Mouse (Mus musculus): ENCODE measurements around the gene Kctd7. TPM values are rescaled to one million over a fixed set of nuclear protein-coding genes. Genes with fewer than 3 reads are reported as not detected.

The Kctd7 gene
- polyA plus RNA-seq, 1 experiment from 2014 or later = 4.8 TPM

DNA sequence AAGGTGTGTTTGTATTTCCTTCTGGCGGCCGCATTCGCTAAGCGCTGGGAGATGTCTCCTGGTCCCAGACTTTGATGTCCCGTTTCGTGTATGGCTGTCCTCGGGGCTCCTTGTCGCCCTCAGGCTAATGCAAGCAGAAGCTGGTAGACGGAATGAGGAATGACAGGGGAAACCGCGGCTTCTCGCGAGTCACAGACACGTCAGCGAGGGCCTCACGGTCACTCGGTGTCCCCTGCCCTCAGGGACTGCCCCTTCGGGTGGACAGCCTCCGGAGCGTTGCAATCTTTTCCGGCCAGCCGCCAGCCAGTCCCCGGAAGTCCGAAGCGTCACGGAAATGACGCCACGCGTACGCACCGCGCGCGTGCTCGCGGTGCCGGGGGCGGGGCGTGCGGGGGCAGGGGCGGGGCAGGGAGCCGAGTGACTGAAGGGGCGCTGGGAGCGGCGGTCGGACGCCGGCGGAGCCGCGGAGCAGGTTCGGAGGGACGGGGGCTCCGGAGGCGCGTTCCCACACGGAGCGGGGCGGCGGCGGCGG is 26.8 kb downstream of the Kctd7 start, which contains the start of gene Rabgef1:
TSS of gene Rabgef1 (plus strand) at position 376 of the 532 bp plus-strand sequence.
- Histone ChIP-seq H3K36me3 (no peaks in the 10 kb centered on the region), H3K4me1 (replicated peaks) (peaks cover 35% of the 10 kb centered on the region), H3K4me3 (peak within 1 kb of the TSS; percentile 94), H3K4me2 (peak within 1 kb of the TSS; percentile 80), H3K27ac (ENCODE audit: poor library complexity, severe bottlenecking) (peak within 1 kb of the TSS; percentile 98), H3K9me3 (replicated peaks) (no peaks in the 10 kb centered on the region), H3K9ac (peak within 1 kb of the TSS; percentile 89), H3K27me3 (replicated peaks) (no peaks in the 10 kb centered on the region)
- ATAC-seq (ENCODE audit: insufficient number of reproducible peaks, low FRiP score) = peak; percentile 94
- under 1% methylated on average over 55 of the region's 62 CpGs for WGBS

DNA sequence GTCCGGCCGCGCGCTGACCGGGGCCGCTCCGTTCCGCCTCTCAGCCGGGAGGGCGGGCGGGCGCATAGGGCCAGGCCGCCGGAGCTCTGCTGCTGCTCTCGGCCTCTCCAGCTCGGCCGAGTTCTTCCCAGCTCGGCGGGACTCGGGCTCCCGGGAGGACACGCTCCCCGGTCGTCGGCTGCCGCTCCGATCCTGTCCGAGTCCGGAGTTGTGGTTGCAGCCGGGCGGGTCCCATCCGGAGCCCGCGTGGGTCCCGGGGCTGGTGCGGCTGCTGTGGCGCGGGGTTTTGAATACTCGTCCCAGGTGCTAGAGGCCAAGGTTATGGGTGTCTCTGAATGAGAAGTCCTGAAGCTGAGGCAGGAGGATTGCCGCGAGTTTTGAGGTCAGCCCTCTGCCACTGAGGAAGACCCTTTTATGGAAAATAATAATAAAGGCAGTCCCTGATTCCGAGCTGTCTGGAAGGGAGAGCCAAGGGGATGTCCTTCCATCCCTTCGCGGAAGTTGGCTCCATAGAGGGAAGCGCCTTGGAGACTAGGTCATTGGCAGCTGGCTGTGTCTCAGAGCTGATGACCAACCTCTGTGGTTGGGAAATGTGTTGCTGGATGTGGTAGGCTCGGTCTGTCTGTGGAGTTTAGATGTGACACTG is 27.4 kb downstream of the Kctd7 start:
- Histone ChIP-seq H3K27me3 (replicated peaks) (no peaks in the 10 kb centered on the region), H3K36me3 (no peaks in the 10 kb centered on the region), H3K9ac (peak overlapping the region; percentile 89), H3K4me3 (peak overlapping the region; percentile 94), H3K4me1 (replicated peaks) (peaks cover 35% of the 10 kb centered on the region), H3K27ac (ENCODE audit: poor library complexity, severe bottlenecking) (peak overlapping the region; percentile 98), H3K4me2 (peak overlapping the region; percentile 80), H3K9me3 (replicated peaks) (no peaks in the 10 kb centered on the region)
- under 1% methylated on average over 35 of the region's 46 CpGs for WGBS
- ATAC-seq (ENCODE audit: insufficient number of reproducible peaks, low FRiP score) = no peak

DNA sequence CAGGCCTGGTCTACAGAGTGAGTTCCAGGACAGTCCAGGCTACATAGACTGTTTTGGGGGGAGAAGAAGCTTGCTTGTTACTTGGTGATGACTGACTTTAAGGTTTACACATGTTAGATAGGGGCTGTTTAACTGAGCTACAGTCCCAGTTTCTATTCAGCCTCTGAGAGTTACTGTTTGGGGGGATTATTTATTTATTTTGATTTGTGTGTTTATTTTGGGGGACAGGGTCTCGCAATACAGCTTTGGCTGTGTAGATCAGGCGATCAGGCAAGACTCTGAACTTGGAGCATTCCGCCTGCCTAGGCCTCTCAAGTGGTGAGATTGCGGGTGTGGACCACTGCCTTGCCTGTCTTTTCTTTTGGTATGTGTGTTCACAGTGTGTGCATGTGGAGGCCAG is 28.4 kb downstream of the Kctd7 start:
- peak overlapping the region; percentile 89 for H3K9ac ChIP-seq

DNA sequence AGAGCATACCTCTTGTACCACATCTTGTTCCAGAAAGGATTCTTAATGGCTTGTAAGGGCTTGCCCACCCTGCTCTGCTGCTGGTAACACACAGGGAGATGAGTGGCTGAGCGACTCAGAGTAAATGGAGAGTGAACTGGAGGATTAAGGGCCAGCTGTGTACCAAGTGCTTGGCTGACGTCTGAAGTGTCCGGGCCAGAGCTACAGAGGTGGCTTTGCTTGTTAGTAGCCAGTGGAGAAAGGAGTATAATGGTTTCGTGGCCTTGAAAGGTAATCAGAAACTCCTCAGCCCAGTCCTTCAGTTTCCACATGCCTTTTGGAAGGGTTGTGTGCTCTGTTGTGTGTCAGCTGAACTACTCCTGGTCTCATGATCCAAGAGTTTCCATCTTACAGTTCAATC is 33.2 kb downstream of the Kctd7 start:
- H3K36me3 ChIP-seq = no peaks in the 10 kb centered on the region
- H3K27me3 ChIP-seq (replicated peaks) = no peaks in the 10 kb centered on the region
- peaks cover 40% of the 10 kb centered on the region for H3K4me1 ChIP-seq (replicated peaks)
- H3K9me3 ChIP-seq (replicated peaks) = no peaks in the 10 kb centered on the region
- no peak overlapping the region for H3K9ac ChIP-seq
- H3K4me2 ChIP-seq = no peak overlapping the region
- no peak overlapping the region for H3K4me3 ChIP-seq
- no peak overlapping the region for H3K27ac ChIP-seq (ENCODE audit: poor library complexity, severe bottlenecking)
- WGBS = 51% methylated on average over 4 of the region's 4 CpGs
- no peak for ATAC-seq (ENCODE audit: insufficient number of reproducible peaks, low FRiP score)

More for the DNA sequence above, 28.4 kb downstream of the Kctd7 start:
- Histone ChIP-seq H3K4me1 (replicated peaks) (peaks cover 39% of the 10 kb centered on the region), H3K27me3 (replicated peaks) (no peaks in the 10 kb centered on the region), H3K4me2 (peak overlapping the region; percentile 80), H3K4me3 (peak overlapping the region; percentile 94; the same call in 1 of the 2 replicates), H3K36me3 (no peaks in the 10 kb centered on the region), H3K27ac (ENCODE audit: poor library complexity, severe bottlenecking) (no peak overlapping the region), H3K9me3 (replicated peaks) (no peaks in the 10 kb centered on the region)
- ATAC-seq (ENCODE audit: insufficient number of reproducible peaks, low FRiP score) = no peak
- 73% methylated on average over 4 of the region's 4 CpGs for WGBS

DNA sequence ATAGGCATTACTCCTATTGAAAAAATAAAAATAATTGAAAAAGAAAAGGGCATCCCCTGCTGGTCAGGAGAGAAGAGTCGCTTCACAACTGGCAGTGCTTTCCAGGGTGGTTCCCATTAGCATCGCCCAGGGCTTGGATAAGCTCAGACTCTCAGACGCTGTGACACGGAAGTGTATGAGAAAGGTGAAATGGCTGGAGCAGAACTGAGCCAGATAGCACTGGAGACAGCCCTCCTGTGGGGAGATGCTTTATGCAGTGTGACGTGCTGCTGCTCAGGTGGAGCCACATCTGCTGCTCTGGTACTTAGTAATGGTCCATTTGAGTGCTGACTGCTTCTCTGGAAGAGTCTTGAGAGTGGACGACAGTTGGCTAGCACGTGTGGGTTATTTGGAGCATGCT is 35.7 kb downstream of the Kctd7 start:
- H3K27me3 ChIP-seq (replicated peaks) = no peaks in the 10 kb centered on the region
- WGBS = 66% methylated on average over 7 of the region's 7 CpGs
- H3K4me3 ChIP-seq = no peak overlapping the region
- no peaks in the 10 kb centered on the region for H3K9me3 ChIP-seq (replicated peaks)
- no peak overlapping the region for H3K27ac ChIP-seq (ENCODE audit: poor library complexity, severe bottlenecking)
- H3K9ac ChIP-seq = no peak overlapping the region
- no peak for ATAC-seq (ENCODE audit: insufficient number of reproducible peaks, low FRiP score)
- no peaks in the 10 kb centered on the region for H3K36me3 ChIP-seq
- H3K4me2 ChIP-seq = no peak overlapping the region
- H3K4me1 ChIP-seq (replicated peaks) = peaks cover 39% of the 10 kb centered on the region

DNA sequence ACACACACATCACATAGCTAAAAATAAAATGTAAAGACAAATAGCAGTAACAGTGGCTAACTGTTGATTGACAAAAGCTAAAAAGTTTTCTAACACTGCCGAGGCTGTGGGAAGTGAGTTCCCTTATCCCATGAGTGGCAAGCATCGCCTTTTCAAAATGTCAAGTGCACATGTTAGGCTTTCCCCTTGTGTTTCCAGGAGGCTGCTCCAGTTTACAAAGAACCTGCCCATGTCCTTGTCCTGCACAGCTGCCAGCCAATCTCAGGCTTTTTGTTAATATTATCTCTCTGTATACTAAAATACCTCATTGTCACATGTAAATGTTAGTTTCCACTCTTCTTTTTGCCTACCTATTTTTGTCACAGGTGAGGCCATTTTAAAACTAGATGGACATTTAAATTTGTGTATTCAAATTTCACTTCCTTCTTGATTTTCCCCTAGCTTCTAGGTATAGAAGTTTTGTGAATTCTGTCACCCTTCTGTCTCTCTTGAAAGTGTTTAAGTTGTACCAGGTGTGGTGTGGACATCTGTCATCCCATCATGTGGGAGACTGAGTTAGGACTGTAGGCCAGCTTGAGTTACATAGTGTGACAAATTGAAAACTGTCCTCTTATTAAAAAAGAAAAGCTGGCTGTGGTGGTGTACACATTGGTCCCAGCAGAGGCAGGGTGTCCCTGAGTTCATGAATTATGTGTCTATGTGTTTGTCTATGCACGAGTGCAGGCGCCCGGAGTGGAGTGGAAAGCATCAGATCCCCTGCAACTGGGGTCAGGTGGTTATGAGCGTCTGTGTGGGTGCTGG is 37.3 kb downstream of the Kctd7 start:
- 81% methylated on average over 6 of the region's 6 CpGs for WGBS
- peaks cover 39% of the 10 kb centered on the region for H3K4me1 ChIP-seq (replicated peaks)
- no peak overlapping the region for H3K4me2 ChIP-seq
- H3K27ac ChIP-seq (ENCODE audit: poor library complexity, severe bottlenecking) = no peak overlapping the region
- H3K9me3 ChIP-seq (replicated peaks) = no peaks in the 10 kb centered on the region
- H3K9ac ChIP-seq = no peak overlapping the region
- ATAC-seq (ENCODE audit: insufficient number of reproducible peaks, low FRiP score) = no peak
- H3K36me3 ChIP-seq = no peaks in the 10 kb centered on the region
- H3K4me3 ChIP-seq = no peak overlapping the region
- H3K27me3 ChIP-seq (replicated peaks) = no peaks in the 10 kb centered on the region

DNA sequence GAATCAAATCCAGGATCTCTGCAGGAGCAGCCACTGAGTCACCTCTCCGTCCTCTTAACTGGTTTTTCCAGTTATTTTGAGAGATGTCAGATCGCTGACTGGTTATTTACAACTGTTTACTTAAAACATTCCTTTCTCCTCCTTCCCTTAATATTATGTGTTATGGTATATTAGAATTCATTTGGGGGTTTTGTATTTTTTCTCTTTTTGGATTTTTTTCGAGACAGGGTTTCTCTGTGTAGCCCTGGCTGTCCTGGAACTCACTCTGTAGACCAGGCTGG is 37.8 kb downstream of the Kctd7 start:
- no peaks in the 10 kb centered on the region for H3K9me3 ChIP-seq (replicated peaks)
- no peak for ATAC-seq (ENCODE audit: insufficient number of reproducible peaks, low FRiP score)
- peaks cover 39% of the 10 kb centered on the region for H3K4me1 ChIP-seq (replicated peaks)
- WGBS = 91% methylated on average over 3 of the region's 3 CpGs
- no peak overlapping the region for H3K9ac ChIP-seq
- H3K36me3 ChIP-seq = peaks cover 3% of the 10 kb centered on the region
- no peak overlapping the region for H3K27ac ChIP-seq (ENCODE audit: poor library complexity, severe bottlenecking)
- H3K4me3 ChIP-seq = no peak overlapping the region
- no peaks in the 10 kb centered on the region for H3K27me3 ChIP-seq (replicated peaks)
- no peak overlapping the region for H3K4me2 ChIP-seq

DNA sequence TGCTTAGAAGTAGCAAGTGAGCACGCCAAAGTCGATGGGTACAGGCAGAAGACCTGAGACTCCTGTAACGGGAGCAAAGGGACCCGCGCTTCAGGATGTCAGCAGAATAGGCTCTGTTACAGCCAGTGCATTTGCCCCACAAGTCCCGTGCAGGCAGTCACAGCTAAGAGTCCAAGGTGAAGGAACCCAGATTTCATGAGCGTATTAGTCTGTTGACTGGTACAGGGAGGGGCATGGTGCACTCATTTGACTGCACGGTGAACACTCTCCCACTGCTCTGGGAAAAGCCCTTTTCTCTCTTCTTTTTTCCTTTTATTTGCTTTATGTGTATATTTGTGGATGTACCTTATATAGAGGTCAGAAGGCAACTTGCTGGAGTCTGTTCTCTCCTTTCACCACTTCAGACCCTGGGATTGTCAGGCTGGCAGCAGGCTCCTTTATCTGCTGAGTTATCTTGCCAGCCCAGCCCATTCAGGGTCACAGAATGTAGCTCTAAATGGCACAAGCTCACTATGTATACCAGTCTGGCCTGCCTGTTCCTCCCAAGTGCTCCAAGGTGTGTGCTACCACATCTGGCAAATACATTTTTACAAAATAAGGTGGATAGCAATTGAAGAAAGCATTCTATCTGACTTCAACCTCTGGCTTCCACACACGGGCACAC is 39.7 kb downstream of the Kctd7 start:
- H3K4me2 ChIP-seq = no peak overlapping the region
- ATAC-seq (ENCODE audit: insufficient number of reproducible peaks, low FRiP score) = no peak
- H3K36me3 ChIP-seq = peaks cover 21% of the 10 kb centered on the region
- H3K4me3 ChIP-seq = no peak overlapping the region
- 79% methylated on average over 9 of the region's 9 CpGs for WGBS
- no peaks in the 10 kb centered on the region for H3K27me3 ChIP-seq (replicated peaks)
- H3K9ac ChIP-seq = no peak overlapping the region
- peaks cover 29% of the 10 kb centered on the region for H3K4me1 ChIP-seq (replicated peaks)
- H3K9me3 ChIP-seq (replicated peaks) = no peaks in the 10 kb centered on the region
- no peak overlapping the region for H3K27ac ChIP-seq (ENCODE audit: poor library complexity, severe bottlenecking)

DNA sequence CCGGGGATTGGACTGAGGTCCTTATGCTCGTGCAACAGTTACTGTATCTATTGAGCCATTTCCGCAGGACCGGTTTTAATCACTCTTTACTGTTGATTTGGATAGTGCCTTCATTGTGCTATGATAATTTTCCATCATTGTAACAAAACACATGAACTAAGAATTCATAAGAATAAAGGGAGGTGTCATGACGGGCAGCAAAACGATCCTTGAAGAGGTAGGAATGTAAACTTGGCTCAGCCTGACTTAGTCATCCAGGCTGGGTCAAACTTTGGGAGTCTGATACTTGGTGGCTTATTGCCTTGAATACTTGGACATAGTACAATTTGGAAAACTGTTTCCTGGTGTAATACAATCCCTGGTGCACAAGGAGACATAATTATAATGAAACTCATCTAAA is 40.7 kb downstream of the Kctd7 start:
- Histone ChIP-seq H3K9ac (no peak overlapping the region), H3K4me3 (no peak overlapping the region), H3K4me1 (replicated peaks) (peaks cover 21% of the 10 kb centered on the region), H3K36me3 (peaks cover 31% of the 10 kb centered on the region), H3K27me3 (replicated peaks) (no peaks in the 10 kb centered on the region), H3K9me3 (replicated peaks) (no peaks in the 10 kb centered on the region), H3K27ac (ENCODE audit: poor library complexity, severe bottlenecking) (no peak overlapping the region), H3K4me2 (no peak overlapping the region)
- 86% methylated on average over 6 of the region's 6 CpGs for WGBS
- no peak for ATAC-seq (ENCODE audit: insufficient number of reproducible peaks, low FRiP score)

DNA sequence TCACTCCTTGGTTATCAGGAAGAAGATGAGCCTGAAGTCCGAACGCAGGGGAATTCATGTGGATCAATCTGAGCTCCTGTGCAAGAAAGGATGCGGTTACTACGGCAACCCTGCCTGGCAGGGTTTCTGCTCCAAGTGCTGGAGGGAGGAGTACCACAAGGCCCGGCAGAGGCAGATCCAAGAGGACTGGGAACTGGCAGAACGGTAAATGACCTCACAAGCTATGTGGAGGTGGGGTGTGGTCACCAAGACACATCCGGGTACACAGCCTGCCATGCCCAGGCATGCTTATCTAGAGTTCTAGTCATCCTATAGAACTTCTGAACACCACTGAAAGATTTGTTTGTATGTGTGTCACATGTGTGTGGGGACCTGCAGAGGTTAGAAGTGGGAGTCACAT is 42.7 kb downstream of the Kctd7 start:
- no peak for ATAC-seq (ENCODE audit: insufficient number of reproducible peaks, low FRiP score)
- Histone ChIP-seq H3K4me1 (replicated peaks) (peaks cover 17% of the 10 kb centered on the region), H3K27me3 (replicated peaks) (no peaks in the 10 kb centered on the region), H3K9me3 (replicated peaks) (no peaks in the 10 kb centered on the region), H3K4me3 (no peak overlapping the region), H3K9ac (no peak overlapping the region), H3K27ac (ENCODE audit: poor library complexity, severe bottlenecking) (no peak overlapping the region), H3K4me2 (no peak overlapping the region), H3K36me3 (peaks cover 46% of the 10 kb centered on the region)
- WGBS = 73% methylated on average over 7 of the region's 7 CpGs

DNA sequence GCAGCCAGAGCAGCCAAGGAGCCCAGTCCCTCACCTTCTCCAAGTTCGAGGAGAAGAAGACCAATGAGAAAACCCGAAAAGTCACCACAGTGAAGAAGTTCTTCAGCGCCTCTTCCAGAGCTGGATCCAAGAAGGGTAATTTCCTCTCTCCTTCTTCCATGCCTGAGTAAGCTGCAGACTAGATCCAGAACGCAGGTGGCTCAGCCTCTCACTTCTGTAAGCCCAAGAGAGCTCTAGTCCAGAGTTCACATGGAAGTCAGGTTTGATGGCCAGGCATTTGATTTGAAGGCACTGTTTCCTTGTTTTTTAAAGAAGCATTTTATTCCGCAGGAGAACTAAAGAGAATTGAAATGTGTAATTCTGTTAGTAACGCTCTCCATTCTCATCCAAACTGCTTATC is 46.2 kb downstream of the Kctd7 start:
- Histone ChIP-seq H3K9me3 (replicated peaks) (no peaks in the 10 kb centered on the region), H3K9ac (no peak overlapping the region), H3K4me3 (no peak overlapping the region), H3K36me3 (peaks cover 66% of the 10 kb centered on the region), H3K27me3 (replicated peaks) (no peaks in the 10 kb centered on the region), H3K4me1 (replicated peaks) (peaks cover 10% of the 10 kb centered on the region), H3K4me2 (no peak overlapping the region), H3K27ac (ENCODE audit: poor library complexity, severe bottlenecking) (no peak overlapping the region)
- WGBS = 89% methylated on average over 6 of the region's 6 CpGs
- no peak for ATAC-seq (ENCODE audit: insufficient number of reproducible peaks, low FRiP score)
